Mouse (Mus musculus) E14TG2a.4 (cell line): ENCODE results near the gene Plekha5.

Experiments
- CTCF ChIP-seq: conservative IDR thresholded peaks from 2 replicates; pipeline ENCODE4 v1.5.1; 2014; ENCODE audit warnings: low read length
- POU5F1 ChIP-seq: IDR thresholded peaks from 2 replicates; pipeline ENCODE4 v1.6.1; 2014; ENCODE audit warnings: low read length, borderline replicate concordance

DNA sequence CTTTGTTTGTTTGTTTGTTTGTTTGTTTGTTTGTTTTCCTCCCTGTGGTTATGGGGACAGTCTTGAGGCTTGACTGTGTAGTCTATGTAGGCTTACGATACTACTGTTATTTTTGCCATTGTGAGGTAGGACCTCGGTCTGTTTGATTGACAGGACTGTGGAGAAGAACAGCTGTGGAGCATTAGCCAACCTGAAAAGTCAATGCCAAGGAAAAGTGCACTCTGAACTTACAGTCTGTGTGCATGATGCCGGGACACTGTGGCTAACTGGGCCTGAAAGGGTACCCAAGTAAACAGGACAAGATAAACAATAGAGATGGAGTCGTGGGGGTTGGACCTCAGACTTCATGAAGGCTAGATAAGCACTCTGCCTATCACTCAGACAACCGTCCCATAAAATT, 98.0 kb downstream of the Plekha5 start:
- TF ChIP-seq CTCF: no peak
- TF ChIP-seq POU5F1: no peak
